20 mouse cellular contexts compared by ENCODE assay signal in the genomic region with DNA sequence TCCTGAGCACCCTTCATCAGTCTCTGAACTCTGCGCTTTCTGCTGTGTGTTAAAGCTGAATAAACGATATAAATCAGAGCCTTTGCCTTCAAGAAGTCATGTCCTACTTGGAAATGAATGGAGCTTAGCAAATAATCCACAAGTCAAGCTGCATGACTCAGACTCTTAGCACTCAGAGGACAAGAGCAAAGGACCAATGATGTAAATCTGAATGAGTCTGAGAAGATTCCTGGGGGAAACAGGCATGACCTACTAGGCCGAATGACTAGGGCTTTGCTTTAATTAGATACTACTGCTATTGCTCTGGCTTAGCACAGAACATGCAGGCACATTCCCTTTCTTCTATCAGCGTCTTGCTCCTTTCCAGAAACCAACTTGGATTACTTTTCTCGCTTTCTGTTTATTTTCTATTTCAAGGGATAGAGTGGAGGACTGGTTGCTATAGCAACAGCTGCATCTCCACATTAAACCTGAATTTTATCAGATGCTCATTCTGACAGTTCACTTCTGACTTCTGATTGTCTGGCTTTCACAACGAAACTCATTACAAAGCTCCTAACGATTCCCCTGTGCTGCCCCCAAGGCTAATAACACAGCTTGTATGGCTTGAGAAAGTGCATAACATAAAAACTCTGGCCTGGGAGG. TPM values are rescaled to one million over a fixed set of nuclear protein-coding genes. Genes with fewer than 3 reads are reported as not detected.
DNase-seq lines count a peak whose midpoint lies in the region; ATAC-seq and TF ChIP-seq lines count a peak whose summit lies in the region.
"Had no signal": no experiment of that assay in that cellular context is flagged by ENCODE, and none has a peak within 500 bp of the region (broad histone marks: within the 10 kb centered on the region; RNA-seq: fewer than 3 reads in every experiment).

No protein-coding gene starts in this region.

- no peaks in the 10 kb centered on the region for H3K36me3 ChIP-seq in forebrain, embryonic 13.5 days (ENCODE audit: poor library complexity, severe bottlenecking)
- H3K36me3 ChIP-seq in midbrain, embryonic 12.5 days, result no peaks in the 10 kb centered on the region
- H3K36me3 ChIP-seq: limb, embryonic 10.5 days; liver, embryonic 12.5 days; lung, embryonic 15.5 days had no signal

- peak; percentile 1 for DNase-seq in gastrocnemius, adult 2 months
- no peak for DNase-seq in gastrocnemius, postnatal 10 days
- DNase-seq in 3T3-L1 (ENCODE audit: low read depth, low spot score), result peak; percentile 58
- DNase-seq in cerebellum, adult 11-12 months, result no peak
- DNase-seq in adrenal gland, postnatal 36 days, result no peak
- DNase-seq in kidney, adult 9 months, result no peak
- DNase-seq: adrenal gland, adult 2 months; cerebellum, postnatal 14 days; gastrocnemius, postnatal 14 days; heart, postnatal 14 days; kidney, postnatal 25 days; layer of hippocampus, postnatal 36 days had no signal

- no peak overlapping the region for H3K4me2 ChIP-seq in forebrain, embryonic 13.5 days
- no peak overlapping the region for H3K4me2 ChIP-seq in midbrain, embryonic 12.5 days (replicated peaks)
- H3K4me2 ChIP-seq: liver, embryonic 12.5 days; lung, embryonic 15.5 days had no signal

- no peaks in the 10 kb centered on the region for H3K9me3 ChIP-seq in forebrain, embryonic 13.5 days (replicated peaks)
- no peaks in the 10 kb centered on the region for H3K9me3 ChIP-seq in midbrain, embryonic 12.5 days
- H3K9me3 ChIP-seq: heart, embryonic 10.5 days; limb, embryonic 10.5 days; liver, embryonic 12.5 days; lung, embryonic 15.5 days had no signal

- intact Hi-C loops in gastrocnemius, adult 2 months (cut with DNase I), result no loop called here

- WGBS in forebrain, embryonic 13.5 days, result 52% methylated on average over 7 of the region's 7 CpGs
- WGBS in midbrain, embryonic 12.5 days, result 69% methylated on average over 7 of the region's 7 CpGs

- H3K9ac ChIP-seq in forebrain, embryonic 13.5 days, result no peak overlapping the region
- H3K9ac ChIP-seq in midbrain, embryonic 12.5 days (replicated peaks), result no peak overlapping the region
- H3K9ac ChIP-seq: liver, embryonic 12.5 days; lung, embryonic 15.5 days had no signal

- no peak overlapping the region for H3K4me3 ChIP-seq in gastrocnemius, adult 2 months
- H3K4me3 ChIP-seq in forebrain, embryonic 13.5 days, result no peak overlapping the region
- no peak overlapping the region for H3K4me3 ChIP-seq in midbrain, embryonic 12.5 days
- H3K4me3 ChIP-seq: erythroblast, embryonic 14.5 days; heart, embryonic 10.5 days; limb, embryonic 10.5 days; liver, embryonic 12.5 days; lung, embryonic 15.5 days had no signal

- H3K27ac ChIP-seq in gastrocnemius, adult 2 months, result 0 out of 2 replicates have a peak overlapping the region, but pooled peaks have one; percentile 8
- peak overlapping the region; percentile 68 for H3K27ac ChIP-seq in forebrain, embryonic 13.5 days
- peak overlapping the region; percentile 20 for H3K27ac ChIP-seq in midbrain, embryonic 12.5 days (replicated peaks)
- H3K27ac ChIP-seq: heart, embryonic 10.5 days; limb, embryonic 10.5 days; liver, embryonic 12.5 days; lung, embryonic 15.5 days had no signal

- no peak for ATAC-seq in forebrain, embryonic 13.5 days
- ATAC-seq in midbrain, embryonic 12.5 days (ENCODE audit: low FRiP score, low read depth), result no peak
- ATAC-seq: intestine, embryonic 16.5 days; liver, embryonic 12.5 days had no signal

- no peaks in the 10 kb centered on the region for H3K27me3 ChIP-seq in forebrain, embryonic 13.5 days
- no peaks in the 10 kb centered on the region for H3K27me3 ChIP-seq in midbrain, embryonic 12.5 days
- H3K27me3 ChIP-seq: liver, embryonic 12.5 days; lung, embryonic 15.5 days had no signal

- H3K4me1 ChIP-seq in forebrain, embryonic 13.5 days, result peaks cover 47% of the 10 kb centered on the region
- H3K4me1 ChIP-seq in midbrain, embryonic 12.5 days, result peaks cover 29% of the 10 kb centered on the region

- TF ChIP-seq CTCF in gastrocnemius, adult 2 months (IDR thresholded peaks at IDR 0.05), result no peak

RNA-seq across cellular contexts. Expression of a gene that starts 40.2 kb away (rescaled TPM):
- total RNA-seq in gastrocnemius, adult 2 months (2021), result 10 to 100 TPM; 21.4 to 31.0 TPM
- total RNA-seq in gastrocnemius, postnatal 10 days (2021), result 10 to 100 TPM; 12.5 to 17.6 TPM
- polyA plus RNA-seq in forebrain, embryonic 13.5 days (2015; fragmentation: Nextera tagmentation; extraction: Ambion mirVana), result 5.3 and 7.4 TPM in 2 replicates
- 3.7 and 4.5 TPM in 2 replicates for polyA plus RNA-seq in midbrain, embryonic 12.5 days (2016; fragmentation: Nextera tagmentation; extraction: Ambion mirVana)
- total RNA-seq in adrenal gland, postnatal 36 days (2021), result 1 to 10 TPM; 5.6 to 7.7 TPM

Comparison
In these comparisons a context has a peak if more than half of its experiments do, and no peak if none do; other contexts are left out.
1. DNase-seq: peak in gastrocnemius, adult 2 months (single experiment) and 3T3-L1 (single experiment); none in gastrocnemius, postnatal 10 days (single experiment), cerebellum, adult 11-12 months (single experiment), adrenal gland, postnatal 36 days (0 of 2) and kidney, adult 9 months (single experiment).
2. H3K27ac ChIP-seq: peak in every context shown above with its lines; median percentile 68 in forebrain, embryonic 13.5 days; 20 in midbrain, embryonic 12.5 days; 8 in gastrocnemius, adult 2 months.